Comparison of ENCODE assay signal across 9 mouse cellular contexts in genomic region chr11:44453423-44453822, GRCm38 (mm10). TPM values are rescaled to one million over a fixed set of nuclear protein-coding genes. Genes with fewer than 3 reads are reported as not detected.
DNase-seq lines count a peak whose midpoint lies in the region; ATAC-seq and TF ChIP-seq lines count a peak whose summit lies in the region.
"Had no signal": no experiment of that assay in that cellular context is flagged by ENCODE, and none has a peak within 500 bp of the region (broad histone marks: within the 10 kb centered on the region; RNA-seq: fewer than 3 reads in every experiment).

No protein-coding gene starts in this region.

- no peak overlapping the region for H3K27ac ChIP-seq in forebrain, embryonic 13.5 days
- H3K27ac ChIP-seq in forebrain, embryonic 10.5 days, result no peak overlapping the region
- H3K27ac ChIP-seq in hindbrain, embryonic 16.5 days (ENCODE audit: low read depth, low read length), result no peak overlapping the region
- H3K27ac ChIP-seq: limb, embryonic 12.5 days had no signal

- no peaks in the 10 kb centered on the region for H3K4me1 ChIP-seq in forebrain, embryonic 13.5 days
- no peaks in the 10 kb centered on the region for H3K4me1 ChIP-seq in forebrain, embryonic 10.5 days
- H3K4me1 ChIP-seq in hindbrain, embryonic 16.5 days (ENCODE audit: control insufficient read depth, insufficient read depth, low read depth, low read length), result no peaks in the 10 kb centered on the region
- H3K4me1 ChIP-seq: limb, embryonic 12.5 days had no signal

- no peak overlapping the region for H3K4me2 ChIP-seq in forebrain, embryonic 13.5 days
- H3K4me2 ChIP-seq in hindbrain, embryonic 16.5 days (ENCODE audit: low read length), result no peak overlapping the region
- H3K4me2 ChIP-seq: limb, embryonic 12.5 days had no signal

- POLR2A ChIA-PET in Patski (lab: Charles Lee), result no interaction called here

- ATAC-seq in forebrain, embryonic 13.5 days, result peak; percentile 63
- ATAC-seq in Patski, result peak; percentile 60
- peak; percentile 72; the same call in 1 of the 2 replicates for ATAC-seq in hindbrain, embryonic 16.5 days

- H3K4me3 ChIP-seq in forebrain, embryonic 13.5 days, result no peak overlapping the region
- no peak overlapping the region for H3K4me3 ChIP-seq in forebrain, embryonic 10.5 days
- no peak overlapping the region for H3K4me3 ChIP-seq in hindbrain, embryonic 16.5 days (ENCODE audit: low read length)
- H3K4me3 ChIP-seq: limb, embryonic 12.5 days had no signal

- WGBS in forebrain, embryonic 13.5 days, result 58% methylated on average over 2 of the region's 2 CpGs
- WGBS in forebrain, embryonic 10.5 days, result 73% methylated on average over 2 of the region's 2 CpGs
- WGBS in hindbrain, embryonic 16.5 days, result 59% methylated on average over 2 of the region's 2 CpGs

- no peaks in the 10 kb centered on the region for H3K9me3 ChIP-seq in forebrain, embryonic 13.5 days (replicated peaks)
- no peaks in the 10 kb centered on the region for H3K9me3 ChIP-seq in forebrain, embryonic 10.5 days
- H3K9me3 ChIP-seq in hindbrain, embryonic 16.5 days (ENCODE audit: control insufficient read depth, low read length), result no peaks in the 10 kb centered on the region
- H3K9me3 ChIP-seq: limb, embryonic 12.5 days had no signal

- no peaks in the 10 kb centered on the region for H3K27me3 ChIP-seq in forebrain, embryonic 13.5 days
- H3K27me3 ChIP-seq in forebrain, embryonic 10.5 days (ENCODE audit: poor library complexity, severe bottlenecking), result no peaks in the 10 kb centered on the region
- no peaks in the 10 kb centered on the region for H3K27me3 ChIP-seq in Patski
- H3K27me3 ChIP-seq in hindbrain, embryonic 16.5 days (replicated peaks; ENCODE audit: control insufficient read depth, insufficient read depth, low read length), result no peaks in the 10 kb centered on the region
- H3K27me3 ChIP-seq: limb, embryonic 12.5 days had no signal

- peaks cover 38% of the 10 kb centered on the region for H3K36me3 ChIP-seq in forebrain, embryonic 13.5 days (ENCODE audit: poor library complexity, severe bottlenecking)
- peaks cover 51% of the 10 kb centered on the region for H3K36me3 ChIP-seq in forebrain, embryonic 10.5 days (replicated peaks)
- peaks cover 12% of the 10 kb centered on the region for H3K36me3 ChIP-seq in hindbrain, embryonic 16.5 days (ENCODE audit: control insufficient read depth, insufficient read depth, low read length)

- CTCF ChIA-PET in Patski (lab: Charles Lee), result interaction anchor here (0.7 to 1.9 kb wide), 18 partner anchors 10 to 886 kb away, joined by 3 to 9 read pairs (median 4); no protein-coding TSS in a partner anchor

- in situ Hi-C loops in Patski (cut with MboI; ENCODE audit: low pct_unique_long_range_greater_than_20kb), result loop anchor here (5.0 kb wide), 2 partner anchors 116 to 671 kb away; no protein-coding TSS in a partner anchor

- TF ChIP-seq CTCF in Patski (IDR thresholded peaks at IDR 0.05), result peak; percentile 87

- H3K9ac ChIP-seq in forebrain, embryonic 13.5 days, result no peak overlapping the region
- no peak overlapping the region for H3K9ac ChIP-seq in hindbrain, embryonic 16.5 days (ENCODE audit: low read depth, low read length)
- H3K9ac ChIP-seq: limb, embryonic 12.5 days had no signal

- no peak for DNase-seq in forebrain, embryonic 10.5 days (ENCODE audit: extremely low spot score, low spot score)
- DNase-seq in Patski (ENCODE audit: low read depth, low spot score), result peak; percentile 43
- peak; percentile 39 for DNase-seq in embryo, embryonic 11.5 days (ENCODE audit: low read depth, low spot score)
- DNase-seq in layer of hippocampus, postnatal 36 days, result peak; percentile 12 to 44
- peak; percentile 51 for DNase-seq in mesoderm, embryonic 11.5 days (ENCODE audit: low read depth, low spot score)
- peak; percentile 30 for DNase-seq in spleen, adult 12 weeks (ENCODE audit: low spot score)

RNA-seq across cellular contexts. Expression of gene Ublcp1, which starts 16.9 kb away (rescaled TPM):
- polyA plus RNA-seq in forebrain, embryonic 13.5 days (2015; fragmentation: Nextera tagmentation; extraction: Ambion mirVana), result 54.1 and 58.8 TPM in 2 replicates
- polyA plus RNA-seq in forebrain, embryonic 10.5 days (2016; fragmentation: Nextera tagmentation; extraction: Ambion mirVana), result 72.1 and 81.6 TPM in 2 replicates
- polyA plus RNA-seq in Patski (2021), result 44.9 TPM
- polyA plus RNA-seq in hindbrain, embryonic 16.5 days (2015; fragmentation: Nextera tagmentation; extraction: Ambion mirVana), result 57.2 and 60.6 TPM in 2 replicates
- 10 to 100 TPM; 45.3 to 51.3 TPM for total RNA-seq in layer of hippocampus, postnatal 36 days (2021)

RNA-seq across cellular contexts. Expression of gene Il12b, which starts 53.6 kb away (rescaled TPM):
- polyA plus RNA-seq in forebrain, embryonic 13.5 days (2015; fragmentation: Nextera tagmentation; extraction: Ambion mirVana), result not detected in 2 replicates
- polyA plus RNA-seq in forebrain, embryonic 10.5 days (2016; fragmentation: Nextera tagmentation; extraction: Ambion mirVana), result not detected in 2 replicates
- not detected for polyA plus RNA-seq in Patski (2021)
- not detected in 2 replicates for polyA plus RNA-seq in hindbrain, embryonic 16.5 days (2015; fragmentation: Nextera tagmentation; extraction: Ambion mirVana)
- total RNA-seq in layer of hippocampus, postnatal 36 days (2021), result not detected
- polyA plus RNA-seq: limb, embryonic 12.5 days had no signal
